Mouse (Mus musculus): Measurements from ENCODE around the gene Lonp2. TPM values are rescaled to one million over a fixed set of nuclear protein-coding genes. Genes with fewer than 3 reads are reported as not detected.

The Lonp2 gene
- total RNA-seq, 2 experiments from 2014 or later, result 57.6 to 63.9 TPM

- intact Hi-C loops (cut with DNase I), result no loop called here
- no peak for DNase-seq (ENCODE audit: low spot score in 2 of 2)
Observed at GRCm38 (mm10) chr8:86698811-86699421, 75.1 kb downstream of the Lonp2 start.

GRCm38 (mm10) chr8:86699471-86699870 lies 75.6 kb downstream of the Lonp2 start:
- intact Hi-C loops (cut with DNase I), result no loop called here
- DNase-seq (ENCODE audit: low spot score in 2 of 2), result no peak

GRCm38 (mm10) chr8:86702453-86702852 lies 78.6 kb downstream of the Lonp2 start:
- intact Hi-C loops (cut with DNase I), result no loop called here
- no peak for DNase-seq (ENCODE audit: low spot score in 2 of 2)

- intact Hi-C loops (cut with DNase I), result no loop called here
- peak in 1 of 2 experiments; percentile 52 for DNase-seq (ENCODE audit: low spot score in 2 of 2)
Observed at GRCm38 (mm10) chr8:86705317-86705716, 81.5 kb downstream of the Lonp2 start.

- no peak for DNase-seq (ENCODE audit: low spot score in 2 of 2)
- intact Hi-C loops (cut with DNase I), result loop anchor here (2.0 kb wide), 1 partner anchor 56 kb away; no protein-coding TSS in a partner anchor
Observed at GRCm38 (mm10) chr8:86706756-86707155, 82.9 kb downstream of the Lonp2 start.

GRCm38 (mm10) chr8:86707873-86708272 lies 84.0 kb downstream of the Lonp2 start:
- peak in 1 of 2 experiments; percentile 71 for DNase-seq (ENCODE audit: low spot score in 2 of 2)
- intact Hi-C loops (cut with DNase I), result loop anchor here (2.0 kb wide), 1 partner anchor 57 kb away; no protein-coding TSS in a partner anchor

GRCm38 (mm10) chr8:86712594-86712993 lies 88.8 kb downstream of the Lonp2 start:
- no peak for DNase-seq (ENCODE audit: low spot score in 2 of 2)
- intact Hi-C loops (cut with DNase I), result loop anchor here (5.0 kb wide), 1 partner anchor 870 kb away; the partner anchor contains the start of genes Itfg1 and Phkb

DNA sequence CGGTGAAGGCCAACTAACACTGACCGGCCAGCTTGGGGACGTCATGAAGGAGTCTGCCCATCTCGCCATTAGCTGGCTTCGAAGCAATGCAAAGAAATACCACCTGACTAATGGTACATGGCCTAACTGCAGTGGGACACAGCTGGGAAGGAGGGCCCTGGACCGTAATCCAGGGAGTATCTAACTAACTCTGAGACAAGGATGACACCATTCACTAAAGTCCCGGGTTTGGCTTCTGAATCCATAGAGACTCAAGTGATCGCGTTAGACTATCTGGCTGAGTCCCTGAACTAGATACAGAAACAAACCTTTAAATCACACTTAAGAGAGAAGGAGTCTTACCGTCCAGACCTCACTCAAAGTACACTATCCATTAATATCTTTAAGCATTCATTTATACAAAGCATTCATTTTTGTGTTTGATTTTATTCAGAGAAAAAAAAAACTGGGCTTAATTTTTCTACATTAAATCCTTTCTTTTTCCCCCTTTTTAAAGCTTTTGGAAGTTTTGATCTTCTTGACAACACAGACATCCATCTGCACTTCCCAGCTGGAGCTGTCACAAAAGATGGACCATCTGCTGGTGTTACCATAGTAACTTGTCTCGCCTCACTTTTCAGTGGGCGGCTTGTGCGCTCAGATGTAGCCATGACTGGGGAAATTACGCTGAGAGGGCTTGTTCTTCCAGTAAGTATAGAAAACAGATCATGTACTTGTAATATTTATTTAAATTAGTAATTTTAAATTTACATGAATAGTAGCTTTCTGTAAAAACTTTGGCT lies 89.8 kb downstream of the Lonp2 start:
- peak; percentile 83 to 95 for DNase-seq (ENCODE audit: low spot score in 2 of 2)
- intact Hi-C loops (cut with DNase I), result loop anchor here (5.0 kb wide), 1 partner anchor 871 kb away; the partner anchor contains the start of genes Itfg1 and Phkb

GRCm38 (mm10) chr8:86718332-86718994 lies 94.6 kb downstream of the Lonp2 start:
- intact Hi-C loops (cut with DNase I), result no loop called here
- no peak for DNase-seq (ENCODE audit: low spot score in 2 of 2)

DNA sequence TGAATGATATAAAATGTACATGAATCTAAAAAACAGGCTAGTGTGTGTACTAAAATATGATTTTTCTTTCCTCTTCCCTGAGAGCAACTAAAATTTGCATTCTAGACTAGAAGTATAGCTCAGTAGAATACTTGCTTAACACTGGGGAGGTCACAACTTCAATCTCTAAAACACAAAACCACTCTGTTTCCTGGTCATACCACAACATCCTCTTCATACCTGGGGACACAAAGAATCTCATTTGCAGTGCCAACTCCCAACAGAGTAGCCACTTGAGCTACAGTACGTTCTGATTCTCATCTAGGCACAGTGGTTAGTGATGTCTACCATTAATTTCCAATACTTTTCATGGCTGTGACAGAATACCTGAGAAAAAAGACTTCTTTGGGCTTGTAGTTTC lies 95.5 kb downstream of the Lonp2 start:
- intact Hi-C loops (cut with DNase I), result no loop called here
- no peak for DNase-seq (ENCODE audit: low spot score in 2 of 2)

GRCm38 (mm10) chr8:86720756-86721459 lies 97.1 kb downstream of the Lonp2 start:
- intact Hi-C loops (cut with DNase I), result no loop called here
- no peak for DNase-seq (ENCODE audit: low spot score in 2 of 2)

DNA sequence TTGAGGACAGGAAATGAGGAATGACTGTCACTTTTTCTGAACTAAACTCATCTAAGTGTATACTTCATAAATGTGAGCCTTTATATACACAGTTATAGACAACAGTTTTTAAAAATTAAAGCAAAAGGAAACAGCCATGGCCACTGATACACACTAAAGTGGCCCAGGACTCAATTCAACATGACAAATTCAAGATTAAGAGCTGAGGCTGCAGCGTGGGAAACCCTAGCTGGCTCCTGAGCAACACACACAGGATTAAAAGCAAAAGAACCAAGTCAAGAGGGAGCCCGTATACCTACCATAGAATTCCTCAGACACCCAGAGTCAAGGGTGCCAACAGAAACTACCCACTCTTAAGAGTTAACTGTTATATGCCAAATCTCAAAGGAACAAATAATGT lies 97.6 kb downstream of the Lonp2 start:
- intact Hi-C loops (cut with DNase I), result no loop called here
- DNase-seq (ENCODE audit: low spot score in 2 of 2), result no peak

- intact Hi-C loops (cut with DNase I), result no loop called here
Observed at GRCm38 (mm10) chr8:86726959-86727358, 103.1 kb downstream of the Lonp2 start.

GRCm38 (mm10) chr8:86728224-86728950 lies 104.5 kb downstream of the Lonp2 start:
- no peak for DNase-seq (ENCODE audit: low spot score in 2 of 2)
- intact Hi-C loops (cut with DNase I), result no loop called here

More at GRCm38 (mm10) chr8:86726959-86727358, 103.1 kb downstream of the Lonp2 start:
- no peak for DNase-seq (ENCODE audit: low spot score in 2 of 2)

DNA sequence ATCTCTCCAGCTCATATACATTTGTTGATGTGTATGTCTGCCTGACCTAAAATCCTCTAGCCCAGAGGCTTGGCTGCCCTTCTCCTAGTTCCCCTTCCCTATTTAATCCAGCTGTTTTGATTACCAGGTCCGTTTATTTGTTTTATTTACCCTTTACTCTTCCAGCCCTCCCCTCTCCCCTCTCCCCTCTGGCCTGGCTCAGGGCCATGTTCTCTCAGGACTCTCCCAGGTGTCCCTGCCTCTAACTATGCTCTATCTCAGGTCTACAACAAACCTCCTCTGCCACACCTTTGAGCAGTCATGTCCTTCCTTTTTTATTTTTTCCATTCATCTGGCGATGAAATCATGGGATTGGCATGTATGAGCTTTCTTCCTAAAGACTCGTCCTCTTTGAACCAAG lies 106.5 kb downstream of the Lonp2 start:
- DNase-seq (ENCODE audit: low spot score in 2 of 2), result no peak
- intact Hi-C loops (cut with DNase I), result no loop called here

DNA sequence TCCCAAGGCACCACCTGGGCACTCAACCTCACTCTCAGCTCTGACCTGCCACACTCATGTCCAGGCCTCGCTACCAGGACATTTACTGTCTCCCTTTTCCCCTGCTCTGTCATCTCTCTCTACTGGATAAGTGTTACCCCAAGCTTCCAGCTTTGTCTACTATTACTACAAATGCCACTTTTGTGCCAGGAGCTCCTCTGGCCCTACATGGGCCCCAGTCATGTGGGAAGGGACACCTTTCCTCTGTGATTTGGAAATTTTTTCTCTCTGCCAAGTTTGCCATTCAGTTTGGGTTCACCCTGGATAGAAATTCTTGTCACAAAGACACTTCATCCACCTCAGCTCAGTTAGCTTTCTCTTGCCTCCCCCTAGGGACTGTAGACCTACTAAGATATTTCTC lies 107.0 kb downstream of the Lonp2 start:
- no peak for DNase-seq (ENCODE audit: low spot score in 2 of 2)
- intact Hi-C loops (cut with DNase I), result no loop called here

DNA sequence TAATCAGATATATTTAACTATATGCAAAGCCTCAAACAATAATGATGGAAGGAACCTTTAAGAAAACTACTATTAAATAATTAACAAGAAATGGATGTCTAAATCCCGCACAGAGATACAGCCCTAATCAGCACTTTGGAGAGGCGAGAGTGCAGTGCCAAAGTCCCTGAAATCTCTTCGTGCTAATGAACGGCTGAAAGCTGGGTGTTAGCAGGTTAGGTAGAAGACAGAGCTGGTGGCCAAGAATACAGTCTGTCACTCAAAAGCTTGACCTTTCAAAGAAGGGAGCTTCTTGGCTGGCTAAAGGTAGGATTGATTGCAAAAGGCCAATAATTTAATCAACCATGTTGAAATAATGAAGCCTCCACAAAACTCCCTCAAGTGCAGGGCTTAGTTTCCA lies 110.3 kb downstream of the Lonp2 start:
- intact Hi-C loops (cut with DNase I), result no loop called here
- DNase-seq (ENCODE audit: low spot score in 2 of 2), result no peak

DNA sequence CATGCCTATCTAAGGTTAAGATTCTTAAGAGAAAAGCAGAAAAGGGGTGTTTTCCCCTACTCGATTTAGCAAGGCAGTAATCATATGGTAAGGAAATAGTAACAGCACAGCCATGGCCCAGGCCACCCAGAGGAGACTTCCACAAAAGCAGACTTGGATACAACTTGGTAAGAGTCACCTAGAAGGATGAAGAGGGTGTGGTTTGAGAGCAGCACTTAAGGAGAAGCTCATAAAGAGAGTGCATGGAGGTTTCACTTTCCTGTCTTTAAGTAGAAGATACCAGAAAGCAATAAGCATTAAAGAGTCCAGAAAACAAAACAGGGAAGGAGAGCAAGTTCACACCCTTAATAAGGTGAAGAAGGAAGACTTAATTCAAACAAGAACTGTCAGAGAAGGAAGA lies 111.1 kb downstream of the Lonp2 start:
- no peak for DNase-seq (ENCODE audit: low spot score in 2 of 2)
- intact Hi-C loops (cut with DNase I), result no loop called here

GRCm38 (mm10) chr8:86735446-86736111 lies 111.7 kb downstream of the Lonp2 start:
- intact Hi-C loops (cut with DNase I), result no loop called here
- no peak for DNase-seq (ENCODE audit: low spot score in 2 of 2)
